Mouse (Mus musculus) heart, embryonic 14.5 days (tissue): ENCODE measurements at regions not wholly inside any gene's neighbourhood (a gene's known extent, or its start where the extent isn't known, plus 50 kb on each side); places are given as distances from the start of the nearest gene placed in this dataset.

Source experiments
- ATAC-seq: fragments of 200-750 bp; cut with Nextera tagmentation; 2 replicates; pipeline ENCODE4 v1.8.0; 2017; ENCODE audit warnings: low read depth, moderate TSS enrichment; ENCODE audit not compliant: insufficient number of reproducible peaks, insufficient read depth, low FRiP score
- H3K27ac ChIP-seq, 2 experiments: fragments of 200-500 bp in 1 of 2; fragments of 300-500 bp in 1 of 2; sonication (generic) in 1 of 2; replicated peaks in 1 of 2; 2 replicates each; pipeline ENCODE4 v1.5.1; 2012 to 2014; ENCODE audit warnings: low read depth in 2 of 2, low read length in 2 of 2, control low read depth in 1 of 2, mild to moderate bottlenecking in 1 of 2, mixed read lengths in 1 of 2; ENCODE audit not compliant: control insufficient read depth in 1 of 2, insufficient read depth in 1 of 2
- H3K27me3 ChIP-seq: fragments of 300-500 bp; sonication (generic); 2 replicates; pipeline ENCODE4 v1.6.1; 2014; ENCODE audit warnings: mild to moderate bottlenecking, low read length, control low read depth; ENCODE audit not compliant: control insufficient read depth, insufficient read depth
- H3K36me3 ChIP-seq: fragments of 300-500 bp; sonication (generic); 2 replicates; pipeline ENCODE4 v1.6.1; 2014; ENCODE audit warnings: mild to moderate bottlenecking, control low read depth, low read length, mixed read lengths; ENCODE audit not compliant: control insufficient read depth, insufficient read depth
- H3K4me1 ChIP-seq, 2 experiments: fragments of 200-500 bp in 1 of 2; fragments of 300-500 bp in 1 of 2; sonication (generic) in 1 of 2; 2 replicates each; pipeline ENCODE4 v1.6.1; 2012 to 2014; ENCODE audit warnings: low read length in 2 of 2, control low read depth in 1 of 2, mixed read lengths in 1 of 2; ENCODE audit not compliant: control insufficient read depth in 2 of 2, insufficient read depth in 2 of 2
- H3K4me2 ChIP-seq: fragments of 300-500 bp; sonication (generic); 2 replicates; pipeline ENCODE4 v1.6.1; 2014; ENCODE audit warnings: mild to moderate bottlenecking, low read length
- H3K4me3 ChIP-seq, 2 experiments: fragments of 200-500 bp in 1 of 2; fragments of 300-500 bp in 1 of 2; sonication (generic) in 1 of 2; 2 replicates each; pipeline ENCODE4 v1.5.1; 2012 to 2014; ENCODE audit warnings: low read length in 2 of 2, mild to moderate bottlenecking in 2 of 2, control low read depth in 1 of 2, low read depth in 1 of 2, moderate library complexity in 1 of 2; ENCODE audit not compliant: control insufficient read depth in 1 of 2, insufficient read depth in 1 of 2
- H3K9ac ChIP-seq: fragments of 300-500 bp; sonication (generic); 2 replicates; pipeline ENCODE4 v1.6.1; 2014; ENCODE audit warnings: mild to moderate bottlenecking, low read length
- H3K9me3 ChIP-seq: fragments of 300-500 bp; sonication (generic); 2 replicates; pipeline ENCODE4 v1.6.1; 2016; ENCODE audit warnings: low read length, control low read depth; ENCODE audit not compliant: control insufficient read depth
- WGBS: fragments of 180-500 bp; shearing (Covaris S2); extraction: QIAGEN DNeasy Blood & Tissue Kit; methylation state at CpG from one replicate; pipeline ENCODE4 v1.1.7; 2014; 5-methylcytosine and 5-hydroxymethylcytosine counted together

DNA sequence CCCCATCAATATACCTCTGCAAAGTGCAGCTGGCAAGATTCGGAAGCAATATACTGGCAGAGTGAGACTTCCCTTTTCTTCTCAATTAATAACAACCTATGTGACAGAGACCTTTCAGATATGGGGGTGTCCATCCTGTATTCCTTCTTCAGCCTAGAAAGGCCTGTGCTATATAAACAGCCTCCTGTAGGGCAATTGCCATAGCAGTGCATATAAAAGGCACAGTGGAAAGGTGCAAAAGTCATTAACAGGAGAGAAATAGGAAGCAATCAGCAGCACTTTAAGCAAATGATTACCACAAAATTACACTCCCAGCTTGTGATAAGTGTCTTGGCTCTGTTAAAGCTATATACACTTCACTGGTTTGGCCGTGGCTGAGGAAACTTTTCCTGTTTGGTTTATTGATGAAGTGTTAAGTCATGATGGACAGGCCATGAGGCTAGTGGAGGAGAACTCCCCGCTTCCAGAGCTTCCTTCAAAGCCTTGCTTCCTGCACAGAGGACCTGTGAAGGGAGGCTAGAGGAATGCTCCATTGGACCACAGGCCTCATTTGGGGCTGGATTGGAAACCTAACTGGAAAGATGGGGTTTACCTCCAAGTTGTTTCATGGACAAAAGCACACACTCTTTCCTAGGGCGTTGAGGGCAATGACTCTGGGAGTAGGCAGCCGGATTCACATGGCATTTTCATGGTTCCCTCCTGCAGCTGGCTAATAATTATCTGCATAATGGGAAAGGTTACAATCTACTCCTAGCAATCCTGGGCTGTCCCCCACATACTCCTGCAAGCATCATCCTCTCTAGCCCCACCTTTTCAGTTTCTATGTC is 166.7 kb upstream of the Hey2 start:
- WGBS = 70% methylated on average over 5 of the region's 5 CpGs
- Histone ChIP-seq H3K4me1 (no peaks in the 10 kb centered on the region), H3K4me2 (no peak overlapping the region), H3K27me3 (no peaks in the 10 kb centered on the region), H3K9me3 (no peaks in the 10 kb centered on the region), H3K4me3 (no peak overlapping the region), H3K36me3 (no peaks in the 10 kb centered on the region), H3K9ac (no peak overlapping the region), H3K27ac (no peak overlapping the region)
- ATAC-seq = no peak

DNA sequence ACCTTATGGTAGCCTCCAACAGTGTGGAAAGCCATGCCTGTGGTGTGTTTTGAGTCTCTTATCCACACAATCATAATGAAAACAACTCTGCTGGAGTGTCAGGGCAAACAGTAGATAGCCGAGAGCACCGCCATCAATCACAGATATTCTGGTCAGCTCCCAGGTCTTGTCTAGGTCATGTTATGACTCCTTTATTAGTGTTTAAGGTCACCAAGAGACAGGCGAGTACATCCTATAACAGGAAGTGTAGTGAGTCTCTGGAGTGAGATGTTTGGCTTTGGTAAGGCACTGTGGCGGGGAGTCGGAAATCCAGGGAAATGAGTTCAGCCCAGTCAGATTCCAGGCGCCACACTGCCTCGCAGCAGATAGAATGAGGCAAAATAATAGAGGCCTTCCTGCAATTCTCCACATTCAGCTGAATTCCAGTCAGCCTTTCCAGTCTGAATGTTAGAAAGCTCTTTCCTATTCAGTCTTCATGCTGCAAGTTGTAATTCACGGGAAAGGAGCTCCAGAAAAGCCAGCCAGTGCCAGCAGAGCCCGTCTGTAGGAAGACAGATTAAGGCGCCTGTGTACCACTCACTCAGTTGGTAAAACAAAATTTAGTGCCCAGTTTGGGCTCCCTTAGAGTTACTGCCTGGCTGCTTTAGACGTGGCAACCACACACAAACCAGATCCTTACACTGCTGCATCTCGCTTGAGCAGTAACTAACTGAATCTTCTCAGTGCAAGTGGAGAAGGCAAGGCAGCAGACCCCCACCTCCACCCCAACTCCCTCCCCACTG is 155.8 kb upstream of the Hey2 start:
- Histone ChIP-seq H3K4me3 (no peak overlapping the region), H3K27ac (0 out of 4 replicates have a peak overlapping the region, but pooled peaks of 1 of the 2 experiments have one; percentile 19)

DNA sequence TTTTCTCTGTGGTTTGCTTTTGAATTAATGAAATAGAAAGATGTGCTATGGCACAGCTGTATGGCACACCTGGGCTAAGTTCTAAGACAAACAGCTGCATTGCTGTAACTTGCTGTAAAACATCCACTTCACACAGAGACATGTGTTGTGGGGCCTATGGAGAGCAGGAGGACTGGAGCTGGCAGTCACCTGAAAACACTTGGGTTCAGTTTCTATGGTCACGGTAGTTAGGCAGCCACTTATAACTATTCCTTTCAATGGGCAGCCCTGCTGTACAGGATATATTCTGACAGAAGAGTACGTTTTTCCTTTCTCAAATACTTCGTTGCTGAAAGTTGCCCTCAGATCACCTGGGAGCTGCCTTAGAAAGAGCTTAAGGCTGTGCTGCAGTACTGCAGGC is 149.6 kb upstream of the Hey2 start:
- ATAC-seq = no peak
- H3K9ac ChIP-seq = no peak overlapping the region
- no peak overlapping the region for H3K27ac ChIP-seq
- H3K4me2 ChIP-seq = no peak overlapping the region
- WGBS = 67% methylated on average over 3 of the region's 3 CpGs
- H3K4me1 ChIP-seq = no peaks in the 10 kb centered on the region
- peaks cover 3% of the 10 kb centered on the region; the same call in 1 of the 2 replicates for H3K27me3 ChIP-seq
- H3K36me3 ChIP-seq = no peaks in the 10 kb centered on the region
- no peaks in the 10 kb centered on the region for H3K9me3 ChIP-seq
- no peak overlapping the region for H3K4me3 ChIP-seq

More for the DNA sequence above, 155.8 kb upstream of the Hey2 start:
- ATAC-seq = peak; percentile 72
- Histone ChIP-seq H3K4me1 (no peaks in the 10 kb centered on the region), H3K9me3 (no peaks in the 10 kb centered on the region), H3K36me3 (no peaks in the 10 kb centered on the region), H3K4me2 (no peak overlapping the region), H3K9ac (no peak overlapping the region), H3K27me3 (0 out of 2 replicates have a peak, but pooled peaks cover 3% of the 10 kb centered on the region)
- 41% methylated on average over 12 of the region's 12 CpGs for WGBS

DNA sequence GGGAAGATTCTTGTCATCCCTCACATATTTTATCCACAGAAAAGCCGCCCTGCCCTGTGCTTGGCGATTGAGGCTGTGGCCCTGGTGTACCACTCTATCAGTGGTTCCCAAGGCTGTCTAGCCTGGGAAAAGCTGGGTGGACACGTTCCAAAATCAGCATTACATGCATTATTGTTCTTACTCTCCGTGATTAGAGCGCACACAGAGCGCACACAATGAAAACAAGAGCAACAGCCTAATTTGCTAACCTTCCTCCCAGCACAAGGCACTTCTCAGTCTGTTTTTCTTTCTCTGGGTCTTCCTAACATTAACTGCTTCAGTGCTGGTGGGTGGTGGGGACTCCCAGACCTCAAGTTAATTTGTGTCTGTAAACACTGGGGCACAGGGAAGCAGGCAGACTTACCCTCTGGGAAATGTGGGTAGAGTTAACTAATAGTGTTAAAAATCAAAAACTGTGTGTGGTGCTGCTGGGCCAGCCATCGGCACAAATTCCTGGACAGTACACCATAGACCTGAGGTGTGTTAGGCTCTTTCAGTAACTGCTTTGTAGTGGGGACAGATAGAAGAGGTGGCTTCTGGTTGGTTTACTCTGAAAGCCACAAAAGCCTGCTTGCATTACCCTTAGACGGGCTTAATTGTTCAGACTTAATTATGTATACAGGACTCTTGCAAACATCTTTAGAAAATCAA is 137.8 kb upstream of the Hey2 start:
- H3K36me3 ChIP-seq = no peaks in the 10 kb centered on the region
- no peaks in the 10 kb centered on the region for H3K9me3 ChIP-seq
- 8% methylated on average over 8 of the region's 8 CpGs for WGBS
- H3K27ac ChIP-seq = peak overlapping the region; percentile 15 to 51
- H3K4me3 ChIP-seq = peak overlapping the region; percentile 8 to 17; a peak in 3 of 4 replicates
- H3K4me2 ChIP-seq = peak overlapping the region; percentile 61
- peak; percentile 77 for ATAC-seq
- peaks cover 2 to 14% of the 10 kb centered on the region in 2 experiments; a peak in 3 of 4 replicates for H3K4me1 ChIP-seq
- peak overlapping the region; percentile 47 for H3K9ac ChIP-seq
- H3K27me3 ChIP-seq = no peaks in the 10 kb centered on the region

DNA sequence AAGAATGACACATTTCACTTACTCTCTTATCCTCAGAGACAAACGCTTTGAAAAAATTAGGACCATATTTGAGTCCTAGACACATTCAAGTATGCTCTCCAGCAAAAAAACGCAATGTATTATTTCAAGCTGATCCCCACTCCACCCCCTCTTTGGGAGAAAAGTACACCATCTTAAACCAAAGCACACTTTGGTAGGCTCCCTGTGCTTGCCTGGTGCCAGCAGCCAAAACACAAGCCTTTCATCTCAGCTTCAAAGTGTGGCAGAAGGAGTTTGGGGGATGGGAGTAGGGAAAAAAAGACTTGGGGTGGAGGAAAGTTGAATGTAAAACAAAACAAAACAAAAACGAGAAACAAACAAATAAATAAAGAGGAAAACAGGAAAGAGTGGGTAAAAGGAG is 137.2 kb upstream of the Hey2 start:
- no peaks in the 10 kb centered on the region for H3K36me3 ChIP-seq
- H3K27me3 ChIP-seq = no peaks in the 10 kb centered on the region
- no peaks in the 10 kb centered on the region for H3K9me3 ChIP-seq
- peak overlapping the region; percentile 61 for H3K4me2 ChIP-seq
- H3K9ac ChIP-seq = no peak overlapping the region
- peak overlapping the region; percentile 15 to 51 for H3K27ac ChIP-seq
- no peak overlapping the region; a peak in 1 of 4 replicates for H3K4me3 ChIP-seq
- ATAC-seq = no peak
- peaks cover 2 to 14% of the 10 kb centered on the region in 2 experiments; a peak in 3 of 4 replicates for H3K4me1 ChIP-seq
- 22% methylated on average over 3 of the region's 3 CpGs for WGBS

DNA sequence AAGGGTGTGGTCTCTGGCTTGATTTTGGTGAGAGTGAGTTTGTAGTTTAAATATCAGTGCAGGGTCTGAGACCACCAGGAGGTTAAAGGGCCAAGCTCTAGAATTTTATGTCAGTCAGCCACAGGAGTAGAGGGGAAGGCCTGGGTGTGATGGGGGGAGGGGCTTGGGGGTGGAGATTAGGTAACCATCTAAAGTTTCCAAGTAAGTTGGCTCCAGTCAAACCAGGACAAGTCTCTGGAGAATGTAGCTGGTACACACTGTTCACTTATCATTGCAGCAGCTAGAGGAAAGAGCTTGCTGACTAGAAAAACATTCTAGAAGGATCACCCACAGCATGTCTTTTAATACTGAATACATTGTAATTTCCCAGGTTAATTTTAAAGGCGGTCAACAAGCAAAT is 123.6 kb upstream of the Hey2 start:
- WGBS = 89% methylated on average over 1 of the region's 1 CpGs
- ATAC-seq = no peak
- H3K27ac ChIP-seq = no peak overlapping the region
- no peaks in the 10 kb centered on the region for H3K4me1 ChIP-seq
- no peaks in the 10 kb centered on the region for H3K36me3 ChIP-seq
- H3K9ac ChIP-seq = no peak overlapping the region
- no peak overlapping the region for H3K4me2 ChIP-seq
- no peak overlapping the region for H3K4me3 ChIP-seq
- H3K9me3 ChIP-seq = peaks cover 5% of the 10 kb centered on the region; the same call in 1 of the 2 replicates
- H3K27me3 ChIP-seq = no peaks in the 10 kb centered on the region

DNA sequence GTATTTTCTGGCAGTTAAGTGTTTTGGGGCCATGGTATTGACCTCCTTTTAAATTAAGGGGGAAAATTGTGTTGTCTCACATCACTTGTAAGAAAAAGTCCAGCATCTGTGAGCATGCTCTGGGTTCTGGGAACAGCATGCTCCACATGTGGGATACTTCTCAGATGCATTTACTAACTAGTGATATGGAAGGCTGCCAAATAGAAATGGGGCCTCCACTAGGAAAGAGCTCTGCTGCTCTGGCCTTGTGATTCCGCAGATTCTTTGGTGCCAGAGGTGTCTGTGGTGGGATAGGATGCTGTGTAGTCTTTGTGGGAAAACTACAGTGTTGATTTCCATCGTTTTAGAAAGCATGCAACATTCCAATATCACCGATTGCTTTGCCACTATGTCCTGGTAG is 111.2 kb upstream of the Hey2 start:
- H3K27me3 ChIP-seq = no peaks in the 10 kb centered on the region
- no peaks in the 10 kb centered on the region for H3K9me3 ChIP-seq
- H3K9ac ChIP-seq = no peak overlapping the region
- H3K4me1 ChIP-seq = peaks cover 4 to 13% of the 10 kb centered on the region in 2 experiments; a peak in 3 of 4 replicates
- H3K4me2 ChIP-seq = no peak overlapping the region
- H3K4me3 ChIP-seq = no peak overlapping the region
- 0 out of 2 replicates have a peak, but pooled peaks have one; percentile 75 for ATAC-seq
- peak overlapping the region; percentile 6 to 64; a peak in 2 of 4 replicates for H3K27ac ChIP-seq
- H3K36me3 ChIP-seq = no peaks in the 10 kb centered on the region
- WGBS = 24% methylated on average over 3 of the region's 3 CpGs
